Mouse (Mus musculus) G1E (cell line): ENCODE measurements around the gene Cnr2. TPM values are rescaled to one million over a fixed set of nuclear protein-coding genes. Genes with fewer than 3 reads are reported as not detected.

Experiments used
- ATAC-seq: 2 replicates; pipeline ENCODE4 v1.8.0; 2016; ENCODE audit warnings: mild to moderate bottlenecking; ENCODE audit not compliant: insufficient number of reproducible peaks, poor library complexity, low FRiP score, severe bottlenecking; ENCODE audit errors: extremely low read depth
- DNase-seq: peaks from one replicate; pipeline ENCODE4 v3.0.0; 2012; ENCODE audit warnings: low spot score
- H3K27me3 ChIP-seq: 2 replicates; pipeline ENCODE4 v1.6.1; 2012; ENCODE audit warnings: mild to moderate bottlenecking, low read length, inconsistent platforms; ENCODE audit not compliant: insufficient read depth
- H3K36me3 ChIP-seq: replicated peaks from 2 replicates; pipeline ENCODE3; 2012; ENCODE audit warnings: mild to moderate bottlenecking, inconsistent platforms
- H3K4me1 ChIP-seq: 2 replicates; pipeline ENCODE4 v1.6.1; 2012; ENCODE audit warnings: low read depth, low read length, inconsistent platforms, mixed read lengths; ENCODE audit not compliant: insufficient read depth
- H3K4me3 ChIP-seq: 2 replicates; pipeline ENCODE4 v1.5.1; 2012; ENCODE audit warnings: low read depth, mild to moderate bottlenecking, inconsistent platforms, low read length, moderate library complexity, mixed read lengths
- H3K9me3 ChIP-seq: replicated peaks from 2 replicates; pipeline ENCODE4 v1.6.1; 2012; ENCODE audit warnings: inconsistent platforms
- CTCF ChIP-seq: IDR thresholded peaks from 2 replicates; pipeline ENCODE4 v1.5.1; 2012; ENCODE audit warnings: low read depth, low read length, inconsistent platforms, mixed read lengths
- GATA1 ChIP-seq: IDR thresholded peaks from 2 replicates; pipeline ENCODE4 v1.6.1; 2012; ENCODE audit warnings: borderline replicate concordance, low read length, inconsistent platforms, mixed read lengths
- GATA2 ChIP-seq: IDR thresholded peaks from 2 replicates; pipeline ENCODE4 v1.6.1; 2012; ENCODE audit warnings: low read depth, low read length, inconsistent platforms, borderline replicate concordance
- POLR2AphosphoS5 ChIP-seq: IDR thresholded peaks from 2 replicates; pipeline ENCODE4 v1.6.1; 2012; ENCODE audit warnings: low read depth, low read length, inconsistent platforms; ENCODE audit not compliant: insufficient replicate concordance
- TAL1 ChIP-seq: conservative IDR thresholded peaks from 2 replicates; pipeline ENCODE4 v1.6.1; 2012; ENCODE audit warnings: low read depth, low read length, inconsistent platforms, mixed read lengths
- polyA plus RNA-seq: library from polyadenylated mRNA; stranded (reverse); fragments of >175 nt; gene quantifications from 2 replicates; pipeline ENCODE4 v1.2.3, GENCODE M21; 2012
- total RNA-seq, 2 experiments: library from RNA; stranded (forward) in 1 of 2; stranded (reverse) in 1 of 2; fragments of 200-1000 nt in 1 of 2; fragments of >200 nt in 1 of 2; fragmentation: Nextera tagmentation in 1 of 2; gene quantifications; 2 replicates each; pipeline ENCODE4 v1.2.3; 2014 to 2017

Cnr2 gene
- total and polyA plus RNA-seq, 3 experiments: 5.1 to 28.2 (median 13.6) TPM

- TF ChIP-seq CTCF: no peak
- ATAC-seq (no peak), DNase-seq (no peak)
- H3K36me3 ChIP-seq: no peaks in the 10 kb centered on the region
- H3K27me3 ChIP-seq: peaks cover 53% of the 10 kb centered on the region
- peaks cover 22% of the 10 kb centered on the region for H3K4me1 ChIP-seq
- H3K9me3 ChIP-seq: no peaks in the 10 kb centered on the region; the same call in 1 of the 2 replicates
- H3K4me3 ChIP-seq: no peak overlapping the region
These were observed 11.8 kb upstream of the Cnr2 start for GRCm38 (mm10) chr4:135883401-135883851.

DNA sequence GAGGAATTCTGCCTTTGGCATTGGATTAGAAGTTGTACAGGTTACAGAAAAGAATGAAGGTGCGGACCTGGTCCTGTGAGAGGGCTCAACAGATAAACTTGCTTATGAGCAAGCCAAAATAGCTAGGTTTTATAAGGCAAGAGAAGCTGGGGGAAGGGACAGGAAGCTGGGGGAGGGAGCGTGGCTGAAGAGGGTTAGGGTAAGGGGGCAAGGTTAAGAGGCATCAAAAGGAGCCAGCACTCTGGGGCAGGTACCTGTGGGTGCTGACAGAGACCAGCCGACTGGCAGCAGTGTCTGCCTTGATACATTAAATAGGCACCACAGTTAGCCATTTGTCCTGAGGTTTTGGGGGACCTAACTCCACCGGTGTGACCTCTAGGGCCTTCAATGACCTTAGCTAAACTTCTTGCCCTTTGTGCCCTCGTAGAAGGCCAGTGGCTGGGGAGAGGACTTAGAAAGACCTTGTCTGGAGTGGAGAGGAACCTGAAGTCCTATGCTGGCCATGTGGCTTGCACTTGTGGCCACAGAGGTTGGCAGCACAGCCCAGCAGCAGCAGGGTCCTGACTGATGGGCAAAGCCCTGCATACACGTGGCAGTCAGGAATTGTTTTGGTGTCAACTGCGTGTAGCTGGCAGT, 11.2 kb upstream of the Cnr2 start:
- Histone ChIP-seq H3K4me3 (no peak overlapping the region), H3K4me1 (peaks cover 28% of the 10 kb centered on the region), H3K27me3 (peaks cover 54% of the 10 kb centered on the region), H3K9me3 (no peaks in the 10 kb centered on the region; the same call in 1 of the 2 replicates), H3K36me3 (no peaks in the 10 kb centered on the region)
- ATAC-seq (no peak), DNase-seq (no peak)
- TF ChIP-seq POLR2AphosphoS5: no peak
- TF ChIP-seq CTCF: no peak
- no peak for TF ChIP-seq GATA2
- TF ChIP-seq GATA1: no peak
- TF ChIP-seq TAL1: no peak

DNA sequence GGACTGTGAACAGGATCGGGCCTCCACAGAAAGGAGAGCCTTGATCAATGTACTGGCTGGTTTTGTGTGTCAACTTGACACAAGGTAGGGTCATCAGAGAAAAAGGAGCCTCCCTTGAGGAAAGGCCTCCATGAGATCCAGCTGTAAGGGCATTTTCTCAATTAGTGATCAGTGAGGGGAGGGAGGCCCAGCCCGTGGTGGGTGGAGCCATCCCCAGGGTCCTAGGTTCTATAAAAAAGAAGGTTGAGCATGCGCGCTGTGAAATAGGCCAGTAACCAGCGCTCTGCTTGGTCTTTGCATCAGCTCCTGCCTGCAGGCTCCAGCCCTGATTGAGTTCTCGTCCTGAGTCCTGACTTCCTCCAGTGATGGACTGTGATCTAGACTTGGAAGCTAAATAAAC, 10.7 kb upstream of the Cnr2 start:
- peaks cover 54% of the 10 kb centered on the region for H3K27me3 ChIP-seq
- H3K36me3 ChIP-seq: no peaks in the 10 kb centered on the region
- TF ChIP-seq POLR2AphosphoS5: no peak
- no peak for TF ChIP-seq CTCF
- TF ChIP-seq GATA1: no peak
- TF ChIP-seq GATA2: no peak
- TF ChIP-seq TAL1: no peak
- no peaks in the 10 kb centered on the region; the same call in 1 of the 2 replicates for H3K9me3 ChIP-seq
- no peak for DNase-seq
- peaks cover 28% of the 10 kb centered on the region for H3K4me1 ChIP-seq
- ATAC-seq: no peak
- no peak overlapping the region for H3K4me3 ChIP-seq

- H3K36me3 ChIP-seq: no peaks in the 10 kb centered on the region
- DNase-seq (no peak), ATAC-seq (no peak)
- no peaks in the 10 kb centered on the region; the same call in 1 of the 2 replicates for H3K9me3 ChIP-seq
- H3K27me3 ChIP-seq: peaks cover 47% of the 10 kb centered on the region
- peaks cover 25% of the 10 kb centered on the region for H3K4me1 ChIP-seq
- H3K4me3 ChIP-seq: no peak overlapping the region
- no peak for TF ChIP-seq TAL1
- no peak for TF ChIP-seq POLR2AphosphoS5
- no peak for TF ChIP-seq GATA2
- TF ChIP-seq GATA1: no peak
- TF ChIP-seq CTCF: no peak
These were observed 9.5 kb upstream of the Cnr2 start for GRCm38 (mm10) chr4:135885676-135886075.

GRCm38 (mm10) chr4:135886184-135886583, 9.0 kb upstream of the Cnr2 start:
- H3K27me3 ChIP-seq: peaks cover 47% of the 10 kb centered on the region
- ATAC-seq: no peak
- H3K36me3 ChIP-seq: no peaks in the 10 kb centered on the region
- no peak overlapping the region for H3K4me3 ChIP-seq
- no peaks in the 10 kb centered on the region; the same call in 1 of the 2 replicates for H3K9me3 ChIP-seq
- peaks cover 28% of the 10 kb centered on the region for H3K4me1 ChIP-seq
- TF ChIP-seq GATA1 (no peak), POLR2AphosphoS5 (no peak)
- no peak for DNase-seq

DNA sequence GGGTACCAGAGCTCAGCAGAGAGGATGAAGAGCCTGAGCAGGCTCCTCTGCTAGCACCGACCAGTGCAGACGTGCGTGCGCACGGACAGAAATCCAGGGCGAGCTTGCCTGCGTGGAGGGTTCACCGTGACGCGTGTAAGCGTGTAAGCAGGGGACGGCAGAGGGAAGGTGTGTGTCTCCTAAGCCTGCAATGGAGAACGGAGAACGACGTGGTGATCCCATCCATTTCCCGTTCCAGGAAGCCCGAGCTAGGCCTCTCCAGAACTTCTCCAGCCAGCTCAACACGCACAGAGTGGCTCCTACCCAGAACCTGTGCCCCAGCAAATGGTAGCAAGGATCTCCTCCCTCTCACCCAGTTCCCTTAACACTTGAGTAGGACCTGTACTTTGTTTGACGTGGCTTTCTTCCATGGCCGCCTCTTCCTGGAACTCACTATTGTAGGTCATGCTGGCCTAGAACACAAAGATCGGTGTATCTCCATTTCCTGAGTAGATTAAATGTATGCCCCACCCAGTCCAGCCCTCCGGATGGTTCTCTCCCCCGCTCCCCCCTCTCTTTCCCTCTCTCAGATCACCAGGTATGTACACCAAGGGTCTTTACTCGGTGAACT, 6.6 kb upstream of the Cnr2 start:
- no peaks in the 10 kb centered on the region for H3K36me3 ChIP-seq
- H3K4me1 ChIP-seq: peaks cover 41% of the 10 kb centered on the region
- H3K27me3 ChIP-seq: peaks cover 26% of the 10 kb centered on the region
- H3K9me3 ChIP-seq: peaks cover 2% of the 10 kb centered on the region; the same call in 1 of the 2 replicates
- no peak for DNase-seq
- H3K4me3 ChIP-seq: no peak overlapping the region
- no peak for ATAC-seq
- TF ChIP-seq POLR2AphosphoS5: no peak
- no peak for TF ChIP-seq GATA1
- TF ChIP-seq TAL1: no peak
- TF ChIP-seq CTCF: no peak
- TF ChIP-seq GATA2: no peak

- Histone ChIP-seq H3K27me3 (peaks cover 21% of the 10 kb centered on the region), H3K4me3 (no peak overlapping the region), H3K9me3 (peaks cover 3% of the 10 kb centered on the region; the same call in 1 of the 2 replicates), H3K4me1 (peaks cover 38% of the 10 kb centered on the region), H3K36me3 (no peaks in the 10 kb centered on the region)
- ATAC-seq (no peak), DNase-seq (no peak)
- TF ChIP-seq GATA1: no peak
- TF ChIP-seq GATA2: no peak
- no peak for TF ChIP-seq TAL1
- no peak for TF ChIP-seq CTCF
- no peak for TF ChIP-seq POLR2AphosphoS5
These were observed 5.9 kb upstream of the Cnr2 start for GRCm38 (mm10) chr4:135889146-135889883.
